Mouse (Mus musculus) heart, embryonic 10.5 days (tissue): ENCODE measurements around the gene Dlx1. TPM values are rescaled to one million over a fixed set of nuclear protein-coding genes. Genes with fewer than 3 reads are reported as not detected.

Experiments used
- DNase-seq: peaks from one replicate; pipeline ENCODE4 v3.0.0-alpha.2; 2017; ENCODE audit warnings: low spot score
- H3K27ac ChIP-seq: fragments of 300-500 bp; sonication (generic); 2 replicates; pipeline ENCODE4 v1.5.1; 2016; ENCODE audit warnings: mild to moderate bottlenecking
- H3K27me3 ChIP-seq: fragments of 300-500 bp; sonication (generic); 2 replicates; pipeline ENCODE4 v1.6.1; 2016; ENCODE audit warnings: mild to moderate bottlenecking; ENCODE audit not compliant: poor library complexity, insufficient read depth, severe bottlenecking
- H3K36me3 ChIP-seq: fragments of 300-500 bp; sonication (generic); 2 replicates; pipeline ENCODE4 v1.6.1; 2016; ENCODE audit warnings: mild to moderate bottlenecking, moderate library complexity
- H3K4me1 ChIP-seq: fragments of 300-500 bp; sonication (generic); 2 replicates; pipeline ENCODE4 v1.6.1; 2016; ENCODE audit warnings: mild to moderate bottlenecking
- H3K4me3 ChIP-seq: fragments of 300-500 bp; sonication (generic); 2 replicates; pipeline ENCODE4 v1.5.1; 2016; ENCODE audit warnings: mild to moderate bottlenecking, moderate library complexity
- H3K9me3 ChIP-seq: fragments of 300-500 bp; sonication (generic); 2 replicates; pipeline ENCODE4 v1.6.1; 2016; ENCODE audit warnings: mild to moderate bottlenecking, moderate library complexity
- WGBS: fragments of 180-500 bp; shearing (Covaris S2); methylation state at CpG from one replicate; pipeline ENCODE4 v1.1.7; 2016; 5-methylcytosine and 5-hydroxymethylcytosine counted together
- polyA plus RNA-seq: library from polyadenylated mRNA; unstranded; fragments of >200 nt; fragmentation: Nextera tagmentation; extraction: Ambion mirVana; gene quantifications from 2 replicates; pipeline ENCODE4 v1.2.1, GENCODE M21; 2016

Gene Dlx1
- polyA plus RNA-seq, 1 experiment from 2014 or later: 3.5 TPM

GRCm38 (mm10) chr2:71511209-71511608 lies 16.7 kb upstream of the Dlx1 start:
- 91% methylated on average over 7 of the region's 7 CpGs for WGBS
- Histone ChIP-seq H3K36me3 (0 out of 2 replicates have a peak, but pooled peaks cover 4% of the 10 kb centered on the region), H3K9me3 (no peaks in the 10 kb centered on the region), H3K27ac (no peak overlapping the region), H3K27me3 (no peaks in the 10 kb centered on the region), H3K4me3 (no peak overlapping the region), H3K4me1 (0 out of 2 replicates have a peak, but pooled peaks cover 2% of the 10 kb centered on the region)
- DNase-seq: no peak

- 84% methylated on average over 9 of the region's 9 CpGs for WGBS
- no peaks in the 10 kb centered on the region for H3K27me3 ChIP-seq
- H3K36me3 ChIP-seq: 0 out of 2 replicates have a peak, but pooled peaks cover 4% of the 10 kb centered on the region
- DNase-seq: no peak
- no peak overlapping the region for H3K27ac ChIP-seq
- no peaks in the 10 kb centered on the region for H3K9me3 ChIP-seq
- H3K4me1 ChIP-seq: 0 out of 2 replicates have a peak, but pooled peaks cover 2% of the 10 kb centered on the region
- no peak overlapping the region for H3K4me3 ChIP-seq
Observed at GRCm38 (mm10) chr2:71512326-71512725, 15.6 kb upstream of the Dlx1 start.

- Histone ChIP-seq H3K27ac (no peak overlapping the region), H3K36me3 (0 out of 2 replicates have a peak, but pooled peaks cover 4% of the 10 kb centered on the region), H3K27me3 (peaks cover 21% of the 10 kb centered on the region), H3K9me3 (no peaks in the 10 kb centered on the region), H3K4me1 (no peaks in the 10 kb centered on the region), H3K4me3 (no peak overlapping the region)
- no peak for DNase-seq
- 77% methylated on average over 4 of the region's 4 CpGs for WGBS
Observed at GRCm38 (mm10) chr2:71516995-71517394, 10.9 kb upstream of the Dlx1 start.

GRCm38 (mm10) chr2:71517466-71518099 lies 10.3 kb upstream of the Dlx1 start:
- H3K27ac ChIP-seq: no peak overlapping the region
- no peak overlapping the region for H3K4me3 ChIP-seq
- WGBS: 81% methylated on average over 8 of the region's 8 CpGs
- no peaks in the 10 kb centered on the region for H3K4me1 ChIP-seq
- H3K36me3 ChIP-seq: no peaks in the 10 kb centered on the region
- H3K27me3 ChIP-seq: peaks cover 27% of the 10 kb centered on the region
- H3K9me3 ChIP-seq: no peaks in the 10 kb centered on the region
- no peak for DNase-seq

- no peak for DNase-seq
- 35% methylated on average over 4 of the region's 4 CpGs for WGBS
Observed at GRCm38 (mm10) chr2:71522871-71523270, 5.0 kb upstream of the Dlx1 start.

GRCm38 (mm10) chr2:71523431-71523830 lies 4.5 kb upstream of the Dlx1 start:
- Histone ChIP-seq H3K4me3 (no peak overlapping the region), H3K9me3 (no peaks in the 10 kb centered on the region), H3K36me3 (no peaks in the 10 kb centered on the region), H3K4me1 (peaks cover 13% of the 10 kb centered on the region), H3K27ac (no peak overlapping the region), H3K27me3 (peaks cover 86% of the 10 kb centered on the region)
- 21% methylated on average over 4 of the region's 4 CpGs for WGBS
- DNase-seq: no peak

More at GRCm38 (mm10) chr2:71522871-71523270, 5.0 kb upstream of the Dlx1 start:
- Histone ChIP-seq H3K27me3 (peaks cover 80% of the 10 kb centered on the region), H3K9me3 (no peaks in the 10 kb centered on the region), H3K4me1 (peaks cover 12% of the 10 kb centered on the region; the same call in 1 of the 2 replicates), H3K27ac (no peak overlapping the region), H3K36me3 (no peaks in the 10 kb centered on the region), H3K4me3 (no peak overlapping the region)

- H3K27ac ChIP-seq: no peak overlapping the region
- peaks cover 97% of the 10 kb centered on the region for H3K27me3 ChIP-seq
- DNase-seq: no peak
- no peaks in the 10 kb centered on the region for H3K36me3 ChIP-seq
- no peak overlapping the region for H3K4me3 ChIP-seq
- no peaks in the 10 kb centered on the region for H3K9me3 ChIP-seq
- peaks cover 24% of the 10 kb centered on the region for H3K4me1 ChIP-seq
- whole genome bisulfite sequencing: 28% methylated on average over 13 of the region's 13 CpGs
Observed at GRCm38 (mm10) chr2:71524763-71525162, 3.1 kb upstream of the Dlx1 start.

GRCm38 (mm10) chr2:71526595-71527322 lies 1.2 kb upstream of the Dlx1 start:
- peaks cover 98% of the 10 kb centered on the region for H3K27me3 ChIP-seq
- H3K4me1 ChIP-seq: peaks cover 36% of the 10 kb centered on the region
- H3K27ac ChIP-seq: no peak overlapping the region
- DNase-seq: no peak
- no peaks in the 10 kb centered on the region for H3K36me3 ChIP-seq
- H3K4me3 ChIP-seq: no peak overlapping the region
- no peaks in the 10 kb centered on the region for H3K9me3 ChIP-seq
- WGBS: 2% methylated on average over 10 of the region's 10 CpGs

- Histone ChIP-seq H3K9me3 (no peaks in the 10 kb centered on the region), H3K4me3 (no peak overlapping the region; the same call in 1 of the 2 replicates), H3K4me1 (peaks cover 42% of the 10 kb centered on the region), H3K27ac (no peak overlapping the region), H3K36me3 (no peaks in the 10 kb centered on the region), H3K27me3 (peaks cover 100% of the 10 kb centered on the region)
- DNase-seq: peak; percentile 76
- 2% methylated on average over 24 of the region's 24 CpGs for WGBS
Observed at GRCm38 (mm10) chr2:71527323-71528013, 445 bp upstream of the Dlx1 start.

GRCm38 (mm10) chr2:71528714-71529510 lies 999 bp downstream of the Dlx1 start:
- H3K9me3 ChIP-seq: no peaks in the 10 kb centered on the region
- under 1% methylated on average over 57 of the region's 57 CpGs for WGBS
- peak overlapping the region; percentile 49 for H3K27ac ChIP-seq
- peaks cover 35% of the 10 kb centered on the region for H3K4me1 ChIP-seq
- no peaks in the 10 kb centered on the region for H3K36me3 ChIP-seq
- peaks cover 100% of the 10 kb centered on the region for H3K27me3 ChIP-seq
- peak; percentile 80 for DNase-seq
- peak overlapping the region; percentile 62 for H3K4me3 ChIP-seq

- Histone ChIP-seq H3K4me1 (peaks cover 39% of the 10 kb centered on the region), H3K4me3 (peak overlapping the region; percentile 62), H3K27me3 (peaks cover 100% of the 10 kb centered on the region), H3K9me3 (no peaks in the 10 kb centered on the region), H3K36me3 (no peaks in the 10 kb centered on the region), H3K27ac (peak overlapping the region; percentile 60; the same call in 1 of the 2 replicates)
- under 1% methylated on average over 60 of the region's 60 CpGs for WGBS
- peak; percentile 92 for DNase-seq
Observed at GRCm38 (mm10) chr2:71529511-71530351, 1.8 kb downstream of the Dlx1 start.
